Mouse (Mus musculus) R1 (cell line): Measurements from ENCODE around the gene Trak2.
"Not testable (repeated sequence)": the region's sequence is repeated elsewhere in the genome, so short reads cannot be mapped to it uniquely, and the experiment has no call there.

ENCODE experiments used
- DNase-seq: peaks from one replicate; pipeline ENCODE4 v3.0.0-alpha.2; 2018; ENCODE audit warnings: low read depth, low spot score

The Trak2 gene

GRCm38 (mm10) chr1:58973366-58974221 is at the start of gene Trak2, which contains the start of gene Stradb:
Gene Trak2 (minus strand): TSS chr1:58973430.
Gene Stradb (plus strand): TSS chr1:58973522.
- peak; percentile 98 for DNase-seq

GRCm38 (mm10) chr1:59021556-59021955 is 48.3 kb upstream of the Trak2 start:
- DNase-seq: no peak

GRCm38 (mm10) chr1:59009250-59009649 is 36.0 kb upstream of the Trak2 start:
- DNase-seq: peak; percentile 22

- no peak for DNase-seq
These were observed 22.1 kb upstream of the Trak2 start for GRCm38 (mm10) chr1:58995313-58995712.

GRCm38 (mm10) chr1:58993723-58994122 is 20.5 kb upstream of the Trak2 start:
- peak; percentile 19 for DNase-seq

- DNase-seq: no peak
These were observed 19.9 kb upstream of the Trak2 start for GRCm38 (mm10) chr1:58993144-58993543.

- no peak for DNase-seq
These were observed 11.4 kb upstream of the Trak2 start for GRCm38 (mm10) chr1:58984586-58984985.

GRCm38 (mm10) chr1:58982276-58982675 is 9.0 kb upstream of the Trak2 start:
- no peak for DNase-seq

- no peak for DNase-seq
These were observed 322 bp downstream of the Trak2 start for GRCm38 (mm10) chr1:58972851-58973365.

GRCm38 (mm10) chr1:58971097-58971496 is 2.1 kb downstream of the Trak2 start:
- no peak for DNase-seq

GRCm38 (mm10) chr1:58970054-58970453 is 3.2 kb downstream of the Trak2 start:
- DNase-seq: no peak

GRCm38 (mm10) chr1:58967534-58967933 is 5.7 kb downstream of the Trak2 start:
- DNase-seq: no peak

GRCm38 (mm10) chr1:58962865-58963264 is 10.4 kb downstream of the Trak2 start:
- no peak for DNase-seq

GRCm38 (mm10) chr1:58962418-58962817 is 10.8 kb downstream of the Trak2 start:
- DNase-seq: no peak

- DNase-seq: peak; percentile 92
These were observed 11.9 kb downstream of the Trak2 start for GRCm38 (mm10) chr1:58961152-58961893.

- no peak for DNase-seq
These were observed 13.5 kb downstream of the Trak2 start for GRCm38 (mm10) chr1:58959682-58960081.

GRCm38 (mm10) chr1:58958789-58959526 is 14.3 kb downstream of the Trak2 start:
- not testable (repeated sequence) for DNase-seq

- DNase-seq: peak; percentile 95
These were observed 15.3 kb downstream of the Trak2 start for GRCm38 (mm10) chr1:58957931-58958330.

GRCm38 (mm10) chr1:58956229-58956628 is 17.0 kb downstream of the Trak2 start:
- no peak for DNase-seq

- no peak for DNase-seq
These were observed 17.5 kb downstream of the Trak2 start for GRCm38 (mm10) chr1:58955716-58956115.

GRCm38 (mm10) chr1:58954578-58955410 is 18.4 kb downstream of the Trak2 start:
- no peak for DNase-seq
